Mouse (Mus musculus) liver, adult 2 months (tissue): ENCODE measurements around the gene Tent5b.

ENCODE experiments used
- CTCF ChIP-seq: fragments of 200-500 bp; IDR thresholded peaks from 2 replicates; pipeline ENCODE4 v1.5.1; 2011; ENCODE audit warnings: low read depth, low read length, control low read depth
- POLR2A ChIP-seq: fragments of 200-500 bp; IDR thresholded peaks from 2 replicates; pipeline ENCODE4 v1.6.1; 2011; ENCODE audit warnings: low read length, control low read depth; ENCODE audit not compliant: insufficient read depth; ENCODE audit errors: extremely low read depth

DNA sequence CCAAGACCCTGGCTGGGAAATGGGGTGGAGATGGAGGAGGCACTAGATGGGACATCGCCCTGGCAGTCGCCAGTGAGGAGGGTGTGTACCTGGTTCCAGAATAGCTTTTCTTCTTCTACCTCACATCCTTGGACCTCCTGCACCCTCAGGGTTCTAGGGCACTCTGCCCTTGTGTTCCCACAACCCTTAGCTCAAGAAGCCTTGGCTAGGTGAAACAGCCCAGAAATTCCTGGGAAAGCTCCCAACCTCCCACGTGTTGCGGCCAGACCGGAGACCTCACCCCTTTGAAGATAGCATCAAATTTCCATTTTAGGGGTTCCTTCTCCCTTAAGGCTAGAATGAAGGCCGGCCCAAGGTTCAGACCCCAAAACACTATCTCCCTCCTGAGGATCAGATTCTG lies 822 bp downstream of the Tent5b start:
- TF ChIP-seq CTCF (no peak), POLR2A (no peak)
